In genomic region chr2:71387766-71388165, GRCm38 (mm10) we compare ENCODE assay signal across 18 mouse cellular contexts. TPM values are rescaled to one million over a fixed set of nuclear protein-coding genes. Genes with fewer than 3 reads are reported as not detected.
DNase-seq lines count a peak whose midpoint lies in the region; TF ChIP-seq lines count a peak whose summit lies in the region.
"Had no signal": no experiment of that assay in that cellular context is flagged by ENCODE, and none has a peak within 500 bp of the region (broad histone marks: within the 10 kb centered on the region; RNA-seq: fewer than 3 reads in every experiment).

No protein-coding gene starts in this region.

- H3K27me3 ChIP-seq in testis, adult 2 months (ENCODE audit: control insufficient read depth, insufficient read depth, low read length), result no peaks in the 10 kb centered on the region
- H3K27me3 ChIP-seq in forebrain, embryonic 10.5 days (ENCODE audit: poor library complexity, severe bottlenecking), result no peaks in the 10 kb centered on the region
- H3K27me3 ChIP-seq: embryonic facial prominence, embryonic 13.5 days; heart, embryonic 12.5 days; hindbrain, embryonic 15.5 days had no signal

- 90% methylated on average over 6 of the region's 6 CpGs for WGBS in lung, adult 2 months
- WGBS in forebrain, embryonic 10.5 days, result 86% methylated on average over 6 of the region's 6 CpGs

- no peaks in the 10 kb centered on the region for H3K36me3 ChIP-seq in testis, adult 2 months (ENCODE audit: control insufficient read depth, insufficient read depth, low read length)
- H3K36me3 ChIP-seq in forebrain, embryonic 10.5 days (replicated peaks), result peaks cover 27% of the 10 kb centered on the region
- H3K36me3 ChIP-seq: hindbrain, embryonic 15.5 days had no signal

- no peak for TF ChIP-seq CTCF in testis, adult 2 months (IDR thresholded peaks at IDR 0.05; ENCODE audit: control insufficient read depth, insufficient read depth, insufficient replicate concordance, low read depth, low read length)
- TF ChIP-seq CTCF in lung, adult 2 months (IDR thresholded peaks at IDR 0.05; ENCODE audit: insufficient read depth, low read length), result no peak

- no peaks in the 10 kb centered on the region; the same call in 1 of the 2 replicates for H3K9me3 ChIP-seq in forebrain, embryonic 10.5 days
- H3K9me3 ChIP-seq: embryonic facial prominence, embryonic 13.5 days; heart, embryonic 12.5 days; hindbrain, embryonic 15.5 days had no signal

- no peak for TF ChIP-seq POLR2A in testis, adult 2 months (IDR thresholded peaks at IDR 0.05; ENCODE audit: control insufficient read depth, low read depth, low read length)
- TF ChIP-seq POLR2A in lung, adult 2 months (IDR thresholded peaks at IDR 0.05; ENCODE audit: borderline replicate concordance, extremely low read depth, low read depth, low read length), result no peak

- H3K27ac ChIP-seq in testis, adult 2 months (ENCODE audit: control insufficient read depth, insufficient read depth, low read depth, low read length), result peak overlapping the region; percentile 32; the same call in 1 of the 2 replicates
- H3K27ac ChIP-seq in forebrain, embryonic 10.5 days, result no peak overlapping the region
- H3K27ac ChIP-seq: embryonic facial prominence, embryonic 13.5 days; gastrocnemius, adult 2 months; hindbrain, embryonic 15.5 days had no signal

- peak overlapping the region; percentile 61 for H3K4me3 ChIP-seq in testis, adult 2 months (ENCODE audit: control insufficient read depth, low read depth, low read length)
- no peak overlapping the region for H3K4me3 ChIP-seq in lung, adult 2 months (replicated peaks; ENCODE audit: extremely low read depth, low read depth, low read length)
- H3K4me3 ChIP-seq in forebrain, embryonic 10.5 days, result no peak overlapping the region
- H3K4me3 ChIP-seq: hindbrain, embryonic 15.5 days had no signal

- peak; percentile 8 for DNase-seq in embryo, embryonic 10 days (ENCODE audit: low spot score)
- DNase-seq in embryo, embryonic 9.5 days (ENCODE audit: extremely low spot score), result no peak
- DNase-seq in testis, postnatal 10 days (ENCODE audit: low spot score), result no peak
- DNase-seq in ZHBTc4 (ENCODE audit: low read depth, low spot score), result peak; percentile 81
- DNase-seq in lung, adult 2 months, result no peak
- DNase-seq in forebrain, embryonic 10.5 days (ENCODE audit: extremely low spot score, low spot score), result no peak
- DNase-seq in retina, embryonic 14.5 days (ENCODE audit: low spot score), result no peak
- DNase-seq: adrenal gland, adult 2 months; adrenal gland, postnatal 36 days; B cell, adult 2 months; cerebellum, adult 2 months; embryo, embryonic 11 days; gastrocnemius, adult 2 months; gastrocnemius, postnatal 36 days had no signal

- peaks cover 11% of the 10 kb centered on the region for H3K4me1 ChIP-seq in testis, adult 2 months (ENCODE audit: control insufficient read depth, insufficient read depth, low read length)
- no peaks in the 10 kb centered on the region for H3K4me1 ChIP-seq in lung, adult 2 months (ENCODE audit: control insufficient read depth, insufficient read depth, low read length)
- peaks cover 15% of the 10 kb centered on the region for H3K4me1 ChIP-seq in forebrain, embryonic 10.5 days

RNA-seq across cellular contexts. Expression of gene Hat1, which starts 1.0 kb away (rescaled TPM):
- polyA plus RNA-seq in testis, adult 2 months (2012; rRNA removed), result 12.7 and 20.1 TPM in 2 replicates
- polyA plus RNA-seq in lung, adult 2 months (2012; rRNA removed), result 2.1 and 4.2 TPM in 2 replicates
- polyA plus RNA-seq in forebrain, embryonic 10.5 days (2016; fragmentation: Nextera tagmentation; extraction: Ambion mirVana), result 256 and 260 TPM in 2 replicates

RNA-seq across cellular contexts. Expression of gene Slc25a12, which starts 20.2 kb away (rescaled TPM):
- 3.2 and 3.7 TPM in 2 replicates for polyA plus RNA-seq in testis, adult 2 months (2012; rRNA removed)
- 19.6 and 32.0 TPM in 2 replicates for polyA plus RNA-seq in lung, adult 2 months (2012; rRNA removed)
- 36.0 TPM in 2 replicates for polyA plus RNA-seq in forebrain, embryonic 10.5 days (2016; fragmentation: Nextera tagmentation; extraction: Ambion mirVana)

Comparison
In these comparisons a context has a peak if more than half of its experiments do, and no peak if none do; other contexts are left out.
1. DNase-seq: peak in embryo, embryonic 10 days (single experiment) and ZHBTc4 (single experiment); none in embryo, embryonic 9.5 days (single experiment), testis, postnatal 10 days (single experiment), lung, adult 2 months (single experiment), forebrain, embryonic 10.5 days (single experiment) and retina, embryonic 14.5 days (single experiment).
2. RNA of gene Hat1, which starts 1.0 kb away (polyA plus RNA-seq): 256 to 260 TPM in forebrain, embryonic 10.5 days; 12.7 to 20.1 TPM in testis, adult 2 months and 2.1 to 4.2 TPM in lung, adult 2 months; every median in the first group is over 10 times any median in the second.